Mouse (Mus musculus) kidney, adult 10 weeks (tissue): ENCODE measurements around the gene Tnfrsf11a. TPM values are rescaled to one million over a fixed set of nuclear protein-coding genes. Genes with fewer than 3 reads are reported as not detected.

Source experiments
- polyA plus RNA-seq: library from polyadenylated mRNA; stranded (reverse); fragments of 350-450 nt; fragmentation: Illumina TruSeq; extraction: RNeasy Lipid Tissue Mini Kit (QIAGEN cat#74804); gene quantifications from one replicate; pipeline ENCODE4 v1.2.3, GENCODE M21; 2014; ENCODE audit warnings: low read depth, low replicate concordance

The Tnfrsf11a gene
- polyA plus RNA-seq, result 2.9 TPM

GRCm38 (mm10) chr1:105780457-105781364 is at the start of gene Tnfrsf11a:
Tnfrsf11a (plus strand) TSS chr1:105780718.

Other genes starting within 250 kb of the Tnfrsf11a start
- 28.0 TPM for gene Pign, start 117.0 kb upstream of the Tnfrsf11a start, polyA plus RNA-seq
- gene Relch, start 116.9 kb upstream of the Tnfrsf11a start, polyA plus RNA-seq, result 40.0 TPM
- gene Zcchc2, start 209.7 kb downstream of the Tnfrsf11a start, polyA plus RNA-seq, result 13.0 TPM